Mouse (Mus musculus): Measurements from ENCODE around the gene Gm10961. TPM values are rescaled to one million over a fixed set of nuclear protein-coding genes. Genes with fewer than 3 reads are reported as not detected.

Gm10961 gene
- polyA plus RNA-seq, 1 experiment, result not detected

GRCm38 (mm10) chr3:107680790-107681576, 49.9 kb downstream of the Gm10961 start:
- no peaks in the 10 kb centered on the region for H3K27me3 ChIP-seq (replicated peaks)
- H3K9me3 ChIP-seq, result no peaks in the 10 kb centered on the region
- H3K4me1 ChIP-seq, result peaks cover 40% of the 10 kb centered on the region
- H3K36me3 ChIP-seq (replicated peaks; ENCODE audit: low read length), result peaks cover 22% of the 10 kb centered on the region
- no peak for TF ChIP-seq GATA1 (IDR thresholded peaks at IDR 0.05; ENCODE audit: borderline replicate concordance, low read length)
- TF ChIP-seq FLI1 (IDR thresholded peaks at IDR 0.05; ENCODE audit: low read length), result no peak
- no peak overlapping the region for H3K4me3 ChIP-seq (replicated peaks)

Other genes with a start within 250 kb of the Gm10961 start
- not detected in 2 replicates for gene Kcnc4, start 171.8 kb upstream of the Gm10961 start, polyA plus RNA-seq (2012; ENCODE audit: insufficient read depth, low replicate concordance)
- not detected in 2 replicates for gene Slc6a17, start 113.3 kb upstream of the Gm10961 start, polyA plus RNA-seq (2012; ENCODE audit: insufficient read depth, low replicate concordance)
- not detected in 2 replicates for gene Ubl4b, start 76.2 kb upstream of the Gm10961 start, polyA plus RNA-seq (2012; ENCODE audit: insufficient read depth, low replicate concordance)
- not detected in 2 replicates for gene Alx3, start 36.3 kb upstream of the Gm10961 start, polyA plus RNA-seq (2012; ENCODE audit: insufficient read depth, low replicate concordance)
- 5.7 and 13.3 TPM in 2 replicates for gene Strip1, start 372 bp downstream of the Gm10961 start, polyA plus RNA-seq (2012; ENCODE audit: insufficient read depth, low replicate concordance)
- 2.1 and 3.6 TPM in 2 replicates for gene Ahcyl1, start 65.2 kb downstream of the Gm10961 start, polyA plus RNA-seq (2012; ENCODE audit: insufficient read depth, low replicate concordance)
- gene Csf1, start 129.1 kb downstream of the Gm10961 start, polyA plus RNA-seq (2012; ENCODE audit: insufficient read depth, low replicate concordance), result 1.5 and 4.0 TPM in 2 replicates
- gene Eps8l3, start 245.9 kb downstream of the Gm10961 start, polyA plus RNA-seq (2012; ENCODE audit: insufficient read depth, low replicate concordance), result not detected in 2 replicates

Data from megakaryocyte, embryonic 14.5 days (primary cell).